Mouse (Mus musculus): Measurements from ENCODE around the gene Olfr1463. TPM values are rescaled to one million over a fixed set of nuclear protein-coding genes. Genes with fewer than 3 reads are reported as not detected.

Gene Olfr1463
- polyA plus RNA-seq (2015; fragmentation: Nextera tagmentation; extraction: Ambion mirVana) = not detected in 2 replicates

DNA sequence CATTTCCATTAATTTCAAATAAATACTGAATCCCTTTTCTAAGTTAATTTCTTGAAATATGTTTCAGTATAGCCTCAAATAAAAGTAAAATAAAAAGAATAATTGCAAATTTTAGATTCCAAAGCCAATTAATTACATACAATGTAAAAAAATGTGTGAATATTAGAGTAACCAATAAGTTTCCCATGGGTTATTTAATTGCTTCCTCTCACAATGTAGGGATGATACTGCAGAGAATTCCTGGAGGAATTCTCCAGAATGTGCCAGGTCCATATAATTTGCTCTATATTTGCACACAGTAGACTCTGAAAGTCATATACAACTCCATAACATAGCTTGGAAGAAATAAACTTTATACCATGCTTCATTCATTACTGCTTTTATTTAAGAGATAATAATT is at the start of gene Olfr1463:
Gene Olfr1463 (plus strand): TSS at position 301 of the 400 bp plus-strand sequence.
- H3K4me1 ChIP-seq = no peaks in the 10 kb centered on the region
- H3K36me3 ChIP-seq = no peaks in the 10 kb centered on the region
- peaks cover 9% of the 10 kb centered on the region; the same call in 1 of the 2 replicates for H3K9me3 ChIP-seq
- H3K9ac ChIP-seq = no peak within 1 kb of the TSS
- no peak within 1 kb of the TSS for H3K4me3 ChIP-seq
- no peaks in the 10 kb centered on the region for H3K27me3 ChIP-seq
- no peak within 1 kb of the TSS for H3K27ac ChIP-seq
- no peak within 1 kb of the TSS for H3K4me2 ChIP-seq
- ATAC-seq (ENCODE audit: insufficient number of reproducible peaks, insufficient read depth, low FRiP score, low TSS enrichment, low read depth) = no peak

DNA sequence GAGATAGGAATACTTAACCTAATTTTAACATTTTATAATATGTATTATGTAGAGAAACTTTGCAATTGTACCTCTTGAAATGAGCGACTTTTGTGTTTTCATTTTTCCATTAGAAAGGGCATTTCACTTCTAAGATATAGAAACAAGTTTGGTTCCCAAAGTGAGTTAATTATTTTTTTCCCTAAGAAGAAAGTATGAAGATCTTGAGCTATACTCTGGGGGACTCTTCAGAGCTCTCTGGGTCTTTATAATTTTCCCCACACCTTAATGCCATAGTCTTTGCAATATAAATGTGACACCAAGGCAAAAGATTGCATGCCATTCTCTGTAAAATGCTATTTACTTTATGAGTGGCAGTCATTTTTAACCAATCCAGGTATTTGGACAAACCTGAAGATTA is 45.7 kb upstream of the Olfr1463 start, which contains the start of gene Olfr1462:
Gene Olfr1462 (plus strand): TSS at position 301 of the 400 bp plus-strand sequence.
- 82% methylated on average over 1 of the region's 1 CpGs for WGBS
- Histone ChIP-seq H3K9ac (no peak within 1 kb of the TSS), H3K4me3 (no peak within 1 kb of the TSS), H3K36me3 (no peaks in the 10 kb centered on the region), H3K27ac (no peak within 1 kb of the TSS), H3K4me2 (no peak within 1 kb of the TSS), H3K4me1 (no peaks in the 10 kb centered on the region), H3K27me3 (no peaks in the 10 kb centered on the region), H3K9me3 (peaks cover 6% of the 10 kb centered on the region; the same call in 1 of the 2 replicates)
- no peak for ATAC-seq (ENCODE audit: insufficient number of reproducible peaks, insufficient read depth, low FRiP score, low TSS enrichment, low read depth)

- ATAC-seq (ENCODE audit: insufficient number of reproducible peaks, insufficient read depth, low FRiP score, low TSS enrichment, low read depth) = no peak
- Histone ChIP-seq H3K36me3 (no peaks in the 10 kb centered on the region), H3K4me3 (no peak overlapping the region), H3K9me3 (peaks cover 17% of the 10 kb centered on the region), H3K27me3 (no peaks in the 10 kb centered on the region), H3K4me2 (no peak overlapping the region), H3K27ac (no peak overlapping the region), H3K4me1 (no peaks in the 10 kb centered on the region), H3K9ac (no peak overlapping the region)
- 90% methylated on average over 11 of the region's 11 CpGs for WGBS
Measured at GRCm38 (mm10) chr19:13221666-13222065, 9.5 kb upstream of the Olfr1463 start.

Other genes starting within 250 kb of the Olfr1463 start
- not detected in 2 replicates for gene Olfr1451, start 236.3 kb upstream of the Olfr1463 start, polyA plus RNA-seq (2015; fragmentation: Nextera tagmentation; extraction: Ambion mirVana)
- not detected in 2 replicates for gene Olfr1453, start 203.0 kb upstream of the Olfr1463 start, polyA plus RNA-seq (2015; fragmentation: Nextera tagmentation; extraction: Ambion mirVana)
- not detected in 2 replicates for gene Olfr1454, start 170.7 kb upstream of the Olfr1463 start, polyA plus RNA-seq (2015; fragmentation: Nextera tagmentation; extraction: Ambion mirVana)
- not detected in 2 replicates for gene Olfr1457, start 133.4 kb upstream of the Olfr1463 start, polyA plus RNA-seq (2015; fragmentation: Nextera tagmentation; extraction: Ambion mirVana)
- not detected in 2 replicates for gene Olfr1458, start 124.6 kb upstream of the Olfr1463 start, polyA plus RNA-seq (2015; fragmentation: Nextera tagmentation; extraction: Ambion mirVana)
- gene Olfr1459, start 81.8 kb upstream of the Olfr1463 start, polyA plus RNA-seq (2015; fragmentation: Nextera tagmentation; extraction: Ambion mirVana) = not detected in 2 replicates
- gene Olfr1461, start 68.3 kb upstream of the Olfr1463 start, polyA plus RNA-seq (2015; fragmentation: Nextera tagmentation; extraction: Ambion mirVana) = not detected in 2 replicates
- not detected in 2 replicates for gene Olfr1462, start 45.6 kb upstream of the Olfr1463 start, polyA plus RNA-seq (2015; fragmentation: Nextera tagmentation; extraction: Ambion mirVana)
- not detected in 2 replicates for gene Olfr1465, start 84.2 kb downstream of the Olfr1463 start, polyA plus RNA-seq (2015; fragmentation: Nextera tagmentation; extraction: Ambion mirVana)
- gene Olfr1466, start 107.5 kb downstream of the Olfr1463 start, polyA plus RNA-seq (2015; fragmentation: Nextera tagmentation; extraction: Ambion mirVana) = not detected in 2 replicates
- gene Olfr1467, start 130.9 kb downstream of the Olfr1463 start, polyA plus RNA-seq (2015; fragmentation: Nextera tagmentation; extraction: Ambion mirVana) = not detected in 2 replicates
- not detected in 2 replicates for gene Olfr1469, start 176.5 kb downstream of the Olfr1463 start, polyA plus RNA-seq (2015; fragmentation: Nextera tagmentation; extraction: Ambion mirVana)
- not detected in 2 replicates for gene Olfr1471, start 212.1 kb downstream of the Olfr1463 start, polyA plus RNA-seq (2015; fragmentation: Nextera tagmentation; extraction: Ambion mirVana)
- not detected in 2 replicates for gene Olfr1472, start 224.8 kb downstream of the Olfr1463 start, polyA plus RNA-seq (2015; fragmentation: Nextera tagmentation; extraction: Ambion mirVana)
- not detected in 2 replicates for gene Olfr1474, start 238.2 kb downstream of the Olfr1463 start, polyA plus RNA-seq (2015; fragmentation: Nextera tagmentation; extraction: Ambion mirVana)
- gene Olfr1475, start 248.9 kb downstream of the Olfr1463 start, polyA plus RNA-seq (2015; fragmentation: Nextera tagmentation; extraction: Ambion mirVana) = not detected in 2 replicates